8 mouse cellular contexts compared by ENCODE assay signal in the genomic region with DNA sequence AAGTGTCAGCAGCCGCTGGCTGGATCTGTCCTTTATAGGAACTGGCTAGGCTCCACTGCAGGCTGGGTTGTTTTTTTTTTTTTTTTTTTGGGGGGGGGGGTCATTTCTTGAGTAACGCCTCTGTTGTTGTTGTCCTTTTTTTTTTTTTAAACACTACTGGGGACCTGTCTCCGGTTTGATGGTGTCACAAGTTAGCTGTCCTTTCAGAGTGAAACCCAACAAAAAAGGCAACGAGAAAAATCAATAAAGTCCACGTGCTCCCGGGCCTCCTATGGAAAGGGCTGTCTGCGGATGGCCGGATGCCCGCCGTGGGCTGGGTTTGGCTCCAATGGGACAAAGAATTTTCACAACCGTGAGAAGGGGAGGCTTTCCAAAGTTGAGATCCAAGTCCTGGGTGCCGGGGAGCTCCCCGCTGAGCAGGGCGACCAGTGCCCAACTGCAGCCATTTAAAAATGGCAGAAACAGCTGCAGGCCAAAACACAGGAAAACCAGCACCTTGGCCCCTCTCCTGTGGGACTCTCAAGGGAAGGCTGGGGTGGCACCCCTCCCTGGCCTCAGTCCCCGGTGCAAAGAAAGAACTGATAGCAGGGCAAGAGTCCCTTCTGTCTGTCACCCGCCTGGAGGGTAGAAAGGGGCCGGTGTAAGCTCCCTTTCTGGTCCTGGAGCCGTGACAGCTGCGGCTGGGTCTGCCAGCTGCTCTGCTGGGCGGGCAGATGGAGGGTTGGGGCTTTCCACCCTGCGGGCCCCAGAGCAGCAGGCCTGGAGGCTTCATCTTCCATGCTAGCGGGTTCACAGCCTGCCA. TPM values are rescaled to one million over a fixed set of nuclear protein-coding genes. Genes with fewer than 3 reads are reported as not detected.
A peak's percentile ranks its signal among the peaks of the same experiment; 100 is the strongest.
DNase-seq lines count a peak whose midpoint lies in the region; ATAC-seq and TF ChIP-seq lines count a peak whose summit lies in the region.

No protein-coding gene starts in this region.

- H3K4me3 ChIP-seq in gastrocnemius, adult 2 months, result peak overlapping the region; percentile 95
- H3K4me3 ChIP-seq in hindbrain, embryonic 16.5 days (ENCODE audit: low read length), result peak overlapping the region; percentile 94

- H3K27me3 ChIP-seq in hindbrain, embryonic 16.5 days (replicated peaks; ENCODE audit: control insufficient read depth, insufficient read depth, low read length), result no peaks in the 10 kb centered on the region

- peak; percentile 73 for ATAC-seq in hindbrain, embryonic 16.5 days
- no peak for ATAC-seq in granulocyte monocyte progenitor cell, adult 5-6 weeks (replicated peaks; ENCODE audit: poor library complexity, severe bottlenecking)

- no peaks in the 10 kb centered on the region for H3K36me3 ChIP-seq in hindbrain, embryonic 16.5 days (ENCODE audit: control insufficient read depth, insufficient read depth, low read length)

- H3K27ac ChIP-seq in gastrocnemius, adult 2 months, result peak overlapping the region; percentile 93
- peak overlapping the region; percentile 99 for H3K27ac ChIP-seq in hindbrain, embryonic 16.5 days (ENCODE audit: low read depth, low read length)

- intact Hi-C loops in gastrocnemius, adult 2 months (cut with DNase I), result no loop called here
- intact Hi-C loops in left cerebral cortex, postnatal 25 days (cut with DNase I), result no loop called here

- no peaks in the 10 kb centered on the region for H3K9me3 ChIP-seq in hindbrain, embryonic 16.5 days (ENCODE audit: control insufficient read depth, low read length)

- no peak for TF ChIP-seq CTCF in gastrocnemius, adult 2 months (IDR thresholded peaks at IDR 0.05)

- peak; percentile 56 to 86 for DNase-seq in adrenal gland, adult (ENCODE audit: inconsistent age in 2 of 2, low spot score in 1 of 2)
- DNase-seq in cerebellum, postnatal 36 days, result peak; percentile 45 to 57
- DNase-seq in gastrocnemius, adult 2 months, result peak; percentile 87
- DNase-seq in left cerebral cortex, postnatal 25 days (ENCODE audit: low spot score in 2 of 2), result peak; percentile 44 to 80
- DNase-seq in mesoderm, embryonic 11.5 days (ENCODE audit: low read depth, low spot score), result peak; percentile 66
- DNase-seq in right cerebral cortex, postnatal 4 days, result peak; percentile 74

- 1% methylated on average over 22 of the region's 22 CpGs for WGBS in hindbrain, embryonic 16.5 days

- peak overlapping the region; percentile 87 for H3K4me2 ChIP-seq in hindbrain, embryonic 16.5 days (ENCODE audit: low read length)

- peaks cover 22% of the 10 kb centered on the region for H3K4me1 ChIP-seq in hindbrain, embryonic 16.5 days (ENCODE audit: control insufficient read depth, insufficient read depth, low read depth, low read length)

- peak overlapping the region; percentile 90 for H3K9ac ChIP-seq in hindbrain, embryonic 16.5 days (ENCODE audit: low read depth, low read length)

RNA-seq across cellular contexts. Expression of gene Bcl7a, which starts 2.4 kb away (rescaled TPM):
- 10 to 100 TPM in 1 of 2 experiments, 1 to 10 TPM in 1; 4.9 to 10.7 TPM for total RNA-seq in gastrocnemius, adult 2 months (2021)
- 31.1 and 36.7 TPM in 2 replicates for polyA plus RNA-seq in hindbrain, embryonic 16.5 days (2015; fragmentation: Nextera tagmentation; extraction: Ambion mirVana)
- total RNA-seq in left cerebral cortex, postnatal 25 days (2021), result 10 to 100 TPM; 67.8 to 70.0 TPM
- 27.5 and 29.4 TPM in 2 replicates for total RNA-seq in granulocyte monocyte progenitor cell, adult 5-6 weeks (2014; fragmentation: Nextera tagmentation)
- total RNA-seq in granulocyte monocyte progenitor cell, adult 5-6 weeks (2017), result 11.0 and 17.4 TPM in 2 replicates

RNA-seq across cellular contexts. Expression of gene Mlxip, which starts 48.5 kb away (rescaled TPM):
- 10 to 100 TPM; 55.7 to 66.0 TPM for total RNA-seq in gastrocnemius, adult 2 months (2021)
- polyA plus RNA-seq in hindbrain, embryonic 16.5 days (2015; fragmentation: Nextera tagmentation; extraction: Ambion mirVana), result 15.2 and 20.7 TPM in 2 replicates
- 10 to 100 TPM; 16.3 to 18.0 TPM for total RNA-seq in left cerebral cortex, postnatal 25 days (2021)
- total RNA-seq in granulocyte monocyte progenitor cell, adult 5-6 weeks (2014; fragmentation: Nextera tagmentation), result 46.9 and 52.3 TPM in 2 replicates
- 11.1 and 11.9 TPM in 2 replicates for total RNA-seq in granulocyte monocyte progenitor cell, adult 5-6 weeks (2017)
